Mouse (Mus musculus): ENCODE data around the gene Ankrd13a. TPM values are rescaled to one million over a fixed set of nuclear protein-coding genes. Genes with fewer than 3 reads are reported as not detected.

Gene Ankrd13a
- polyA plus RNA-seq, 1 experiment: 118 TPM

GRCm38 (mm10) chr5:114742572-114742971, 31.9 kb upstream of the Ankrd13a start:
- H3K36me3 ChIP-seq (replicated peaks; ENCODE audit: low read length): peaks cover 96% of the 10 kb centered on the region
- no peaks in the 10 kb centered on the region for H3K27me3 ChIP-seq (replicated peaks)
- H3K4me3 ChIP-seq (replicated peaks): no peak overlapping the region
- peaks cover 20% of the 10 kb centered on the region for H3K4me1 ChIP-seq
- H3K9me3 ChIP-seq: no peaks in the 10 kb centered on the region
- TF ChIP-seq GATA1 (IDR thresholded peaks at IDR 0.05; ENCODE audit: borderline replicate concordance, low read length): no peak
- TF ChIP-seq FLI1 (IDR thresholded peaks at IDR 0.05; ENCODE audit: low read length): no peak

GRCm38 (mm10) chr5:114742998-114743696, 31.3 kb upstream of the Ankrd13a start:
- Histone ChIP-seq H3K27me3 (replicated peaks) (no peaks in the 10 kb centered on the region), H3K4me3 (replicated peaks) (peak overlapping the region; percentile 11), H3K4me1 (peaks cover 19% of the 10 kb centered on the region), H3K9me3 (no peaks in the 10 kb centered on the region), H3K36me3 (replicated peaks; ENCODE audit: low read length) (peaks cover 96% of the 10 kb centered on the region)
- no peak for TF ChIP-seq FLI1 (IDR thresholded peaks at IDR 0.05; ENCODE audit: low read length)
- no peak for TF ChIP-seq GATA1 (IDR thresholded peaks at IDR 0.05; ENCODE audit: borderline replicate concordance, low read length)

- Histone ChIP-seq H3K9me3 (no peaks in the 10 kb centered on the region), H3K36me3 (replicated peaks; ENCODE audit: low read length) (peaks cover 96% of the 10 kb centered on the region), H3K4me3 (replicated peaks) (no peak overlapping the region), H3K4me1 (peaks cover 14% of the 10 kb centered on the region), H3K27me3 (replicated peaks) (no peaks in the 10 kb centered on the region)
- TF ChIP-seq FLI1 (IDR thresholded peaks at IDR 0.05; ENCODE audit: low read length): no peak
- no peak for TF ChIP-seq GATA1 (IDR thresholded peaks at IDR 0.05; ENCODE audit: borderline replicate concordance, low read length)
Observed at GRCm38 (mm10) chr5:114743697-114744090, 30.8 kb upstream of the Ankrd13a start.

GRCm38 (mm10) chr5:114745581-114745980, 28.9 kb upstream of the Ankrd13a start:
- peaks cover 96% of the 10 kb centered on the region for H3K36me3 ChIP-seq (replicated peaks; ENCODE audit: low read length)
- TF ChIP-seq GATA1 (IDR thresholded peaks at IDR 0.05; ENCODE audit: borderline replicate concordance, low read length) (no peak), FLI1 (IDR thresholded peaks at IDR 0.05; ENCODE audit: low read length) (no peak)
- H3K4me3 ChIP-seq (replicated peaks): no peak overlapping the region
- H3K9me3 ChIP-seq: no peaks in the 10 kb centered on the region
- no peaks in the 10 kb centered on the region for H3K27me3 ChIP-seq (replicated peaks)
- H3K4me1 ChIP-seq: peaks cover 6% of the 10 kb centered on the region; the same call in 1 of the 2 replicates

GRCm38 (mm10) chr5:114746886-114747285, 27.6 kb upstream of the Ankrd13a start:
- Histone ChIP-seq H3K4me1 (peaks cover 14% of the 10 kb centered on the region), H3K27me3 (replicated peaks) (no peaks in the 10 kb centered on the region), H3K4me3 (replicated peaks) (peak overlapping the region; percentile 1), H3K9me3 (no peaks in the 10 kb centered on the region), H3K36me3 (replicated peaks; ENCODE audit: low read length) (peaks cover 99% of the 10 kb centered on the region)
- no peak for TF ChIP-seq FLI1 (IDR thresholded peaks at IDR 0.05; ENCODE audit: low read length)
- no peak for TF ChIP-seq GATA1 (IDR thresholded peaks at IDR 0.05; ENCODE audit: borderline replicate concordance, low read length)

GRCm38 (mm10) chr5:114747521-114747920, 27.0 kb upstream of the Ankrd13a start:
- peaks cover 14% of the 10 kb centered on the region for H3K4me1 ChIP-seq
- H3K36me3 ChIP-seq (replicated peaks; ENCODE audit: low read length): peaks cover 99% of the 10 kb centered on the region
- TF ChIP-seq GATA1 (IDR thresholded peaks at IDR 0.05; ENCODE audit: borderline replicate concordance, low read length) (no peak), FLI1 (IDR thresholded peaks at IDR 0.05; ENCODE audit: low read length) (no peak)
- no peak overlapping the region for H3K4me3 ChIP-seq (replicated peaks)
- no peaks in the 10 kb centered on the region for H3K27me3 ChIP-seq (replicated peaks)
- H3K9me3 ChIP-seq: no peaks in the 10 kb centered on the region

GRCm38 (mm10) chr5:114750325-114750724, 24.2 kb upstream of the Ankrd13a start:
- Histone ChIP-seq H3K4me1 (peaks cover 14% of the 10 kb centered on the region), H3K27me3 (replicated peaks) (no peaks in the 10 kb centered on the region), H3K9me3 (no peaks in the 10 kb centered on the region), H3K4me3 (replicated peaks) (no peak overlapping the region), H3K36me3 (replicated peaks; ENCODE audit: low read length) (peaks cover 98% of the 10 kb centered on the region)
- no peak for TF ChIP-seq FLI1 (IDR thresholded peaks at IDR 0.05; ENCODE audit: low read length)
- TF ChIP-seq GATA1 (IDR thresholded peaks at IDR 0.05; ENCODE audit: borderline replicate concordance, low read length): no peak

- Histone ChIP-seq H3K4me3 (replicated peaks) (no peak overlapping the region), H3K9me3 (no peaks in the 10 kb centered on the region), H3K27me3 (replicated peaks) (no peaks in the 10 kb centered on the region), H3K4me1 (peaks cover 12% of the 10 kb centered on the region), H3K36me3 (replicated peaks; ENCODE audit: low read length) (peaks cover 99% of the 10 kb centered on the region)
- TF ChIP-seq GATA1 (IDR thresholded peaks at IDR 0.05; ENCODE audit: borderline replicate concordance, low read length) (no peak), FLI1 (IDR thresholded peaks at IDR 0.05; ENCODE audit: low read length) (no peak)
Observed at GRCm38 (mm10) chr5:114752397-114752796, 22.1 kb upstream of the Ankrd13a start.

- H3K27me3 ChIP-seq (replicated peaks): no peaks in the 10 kb centered on the region
- no peak for TF ChIP-seq GATA1 (IDR thresholded peaks at IDR 0.05; ENCODE audit: borderline replicate concordance, low read length)
- H3K36me3 ChIP-seq (replicated peaks; ENCODE audit: low read length): peaks cover 98% of the 10 kb centered on the region
- no peak overlapping the region for H3K4me3 ChIP-seq (replicated peaks)
- peaks cover 15% of the 10 kb centered on the region for H3K4me1 ChIP-seq
- no peaks in the 10 kb centered on the region for H3K9me3 ChIP-seq
Observed at GRCm38 (mm10) chr5:114753384-114753783, 21.1 kb upstream of the Ankrd13a start.

- Histone ChIP-seq H3K4me1 (peaks cover 18% of the 10 kb centered on the region), H3K27me3 (replicated peaks) (no peaks in the 10 kb centered on the region), H3K9me3 (no peaks in the 10 kb centered on the region), H3K36me3 (replicated peaks; ENCODE audit: low read length) (peaks cover 97% of the 10 kb centered on the region), H3K4me3 (replicated peaks) (no peak overlapping the region)
- TF ChIP-seq FLI1 (IDR thresholded peaks at IDR 0.05; ENCODE audit: low read length) (no peak), GATA1 (IDR thresholded peaks at IDR 0.05; ENCODE audit: borderline replicate concordance, low read length) (no peak)
Observed at GRCm38 (mm10) chr5:114759536-114760090, 14.9 kb upstream of the Ankrd13a start.
